Mouse (Mus musculus): ENCODE data around the gene 4933430I17Rik.
"Not testable (repeated sequence)": the region's sequence is repeated elsewhere in the genome, so short reads cannot be mapped to it uniquely, and the experiment has no call there.

4933430I17Rik gene

GRCm38 (mm10) chr4:62524651-62525488 is at the start of gene 4933430I17Rik, which contains the start of gene Pole3:
Gene 4933430I17Rik (plus strand): TSS chr4:62525369.
Gene Pole3 (minus strand): TSS chr4:62525068.
- DNase-seq (ENCODE audit: low read depth, low spot score) = peak; percentile 98

DNA sequence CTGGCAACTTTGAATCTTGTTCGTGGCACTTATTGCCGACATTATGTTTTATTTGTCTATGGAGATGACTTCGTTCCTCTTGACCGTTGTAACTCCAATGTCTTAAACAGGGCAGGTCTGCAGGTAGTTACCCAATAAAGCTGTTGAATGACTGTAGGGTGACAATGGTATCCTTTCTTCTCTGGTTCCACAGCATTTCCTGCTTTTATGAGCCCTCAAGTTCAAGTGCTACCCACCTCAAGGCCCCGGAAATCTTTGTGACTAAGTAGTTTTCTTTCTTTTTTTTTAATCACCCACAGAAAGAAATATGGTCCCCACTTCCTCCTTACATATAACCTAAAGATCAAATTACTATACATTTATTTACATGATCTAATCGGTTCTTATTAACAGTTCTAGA is 49.4 kb upstream of the 4933430I17Rik start:
- DNase-seq (ENCODE audit: low read depth, low spot score) = no peak

DNA sequence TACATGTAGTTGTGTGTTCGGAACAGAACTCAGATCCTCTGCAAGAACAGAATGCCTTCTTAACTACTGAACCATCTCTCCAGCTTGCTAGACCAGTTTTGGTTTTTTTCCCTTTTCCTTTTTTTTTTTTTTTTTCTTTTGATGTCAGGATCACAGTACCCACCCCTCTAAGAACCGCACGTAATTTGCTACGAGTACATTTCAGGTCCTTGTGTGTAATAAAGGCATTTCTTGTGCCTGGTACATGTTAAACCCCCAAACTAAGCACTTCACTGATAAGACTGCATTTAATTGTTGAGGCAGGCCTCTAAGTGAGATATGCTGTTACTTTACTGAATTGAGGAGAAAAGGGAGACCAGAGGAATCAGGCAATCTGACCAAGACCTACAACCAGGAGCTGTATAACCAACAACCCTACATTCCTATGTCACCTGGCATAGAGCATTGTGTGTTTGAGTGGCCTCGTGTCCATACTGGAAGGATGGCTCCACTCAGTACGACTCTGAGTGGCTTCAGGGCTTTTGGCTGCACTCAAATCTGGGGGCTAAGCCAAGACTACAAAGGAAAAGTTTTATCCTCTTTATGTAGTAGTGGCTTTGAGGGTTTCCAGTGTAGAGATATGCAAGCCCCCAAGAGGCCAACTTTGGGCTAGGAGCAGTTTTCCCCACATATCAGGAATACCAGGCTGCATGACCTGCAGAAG is 47.5 kb upstream of the 4933430I17Rik start:
- DNase-seq (ENCODE audit: low read depth, low spot score) = no peak

DNA sequence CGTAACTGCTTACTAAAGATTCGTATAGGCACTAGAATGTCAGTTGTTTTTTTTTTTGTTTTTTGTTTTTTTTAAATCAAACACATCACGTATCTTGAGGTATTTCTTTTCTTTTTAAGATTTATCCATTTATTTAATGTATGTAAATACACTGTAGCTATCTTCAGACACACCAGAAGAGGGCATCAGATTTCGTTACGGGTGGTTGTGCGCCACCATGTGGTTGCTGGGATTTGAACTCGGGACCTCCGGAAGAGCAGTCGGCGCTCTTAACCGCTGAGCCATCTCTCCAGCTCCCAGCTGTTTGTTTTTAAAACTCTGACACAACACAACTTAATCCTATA is 45.6 kb upstream of the 4933430I17Rik start:
- DNase-seq (ENCODE audit: low read depth, low spot score) = not testable (repeated sequence)

DNA sequence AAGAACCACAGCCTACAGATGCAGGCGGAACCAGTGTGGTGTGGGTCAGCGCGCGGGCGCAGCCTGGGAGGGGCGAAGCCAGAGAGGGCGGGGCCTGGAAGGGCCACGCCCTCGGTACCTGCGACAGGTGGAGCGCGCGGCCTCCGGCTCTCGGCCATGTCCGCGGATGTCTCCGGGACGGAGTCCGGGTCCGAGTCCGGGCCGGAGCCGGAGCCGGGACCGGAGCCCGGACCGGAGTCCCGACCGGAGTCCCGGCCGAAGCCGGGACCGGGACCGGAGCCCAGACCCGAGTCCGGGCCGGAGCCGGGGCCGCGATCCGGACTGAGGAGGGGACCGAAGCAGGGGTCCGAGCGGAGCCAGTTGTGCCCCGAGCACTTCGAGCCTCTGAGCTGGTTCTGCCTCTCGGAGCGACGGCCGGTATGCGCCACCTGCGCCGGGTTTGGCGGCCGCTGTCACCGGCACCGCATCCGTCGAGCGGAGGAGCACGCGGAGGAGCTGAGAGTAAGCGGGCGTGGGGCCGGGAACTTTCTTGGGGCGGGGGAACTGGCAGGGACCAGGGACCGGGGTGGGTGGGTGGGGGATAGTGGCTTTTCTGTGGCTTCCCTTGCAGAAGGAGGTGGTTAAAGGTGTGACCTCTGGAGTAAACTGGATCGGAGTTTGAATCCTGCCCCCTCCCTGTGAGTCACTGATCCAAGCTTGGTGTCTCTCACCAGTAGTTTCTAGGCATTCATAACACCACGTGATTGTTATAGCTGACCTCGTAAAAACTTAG is 45.0 kb upstream of the 4933430I17Rik start, which contains the start of gene Bspry:
Gene Bspry (plus strand): TSS at position 117 of the 772 bp plus-strand sequence.
- DNase-seq (ENCODE audit: low read depth, low spot score) = no peak

DNA sequence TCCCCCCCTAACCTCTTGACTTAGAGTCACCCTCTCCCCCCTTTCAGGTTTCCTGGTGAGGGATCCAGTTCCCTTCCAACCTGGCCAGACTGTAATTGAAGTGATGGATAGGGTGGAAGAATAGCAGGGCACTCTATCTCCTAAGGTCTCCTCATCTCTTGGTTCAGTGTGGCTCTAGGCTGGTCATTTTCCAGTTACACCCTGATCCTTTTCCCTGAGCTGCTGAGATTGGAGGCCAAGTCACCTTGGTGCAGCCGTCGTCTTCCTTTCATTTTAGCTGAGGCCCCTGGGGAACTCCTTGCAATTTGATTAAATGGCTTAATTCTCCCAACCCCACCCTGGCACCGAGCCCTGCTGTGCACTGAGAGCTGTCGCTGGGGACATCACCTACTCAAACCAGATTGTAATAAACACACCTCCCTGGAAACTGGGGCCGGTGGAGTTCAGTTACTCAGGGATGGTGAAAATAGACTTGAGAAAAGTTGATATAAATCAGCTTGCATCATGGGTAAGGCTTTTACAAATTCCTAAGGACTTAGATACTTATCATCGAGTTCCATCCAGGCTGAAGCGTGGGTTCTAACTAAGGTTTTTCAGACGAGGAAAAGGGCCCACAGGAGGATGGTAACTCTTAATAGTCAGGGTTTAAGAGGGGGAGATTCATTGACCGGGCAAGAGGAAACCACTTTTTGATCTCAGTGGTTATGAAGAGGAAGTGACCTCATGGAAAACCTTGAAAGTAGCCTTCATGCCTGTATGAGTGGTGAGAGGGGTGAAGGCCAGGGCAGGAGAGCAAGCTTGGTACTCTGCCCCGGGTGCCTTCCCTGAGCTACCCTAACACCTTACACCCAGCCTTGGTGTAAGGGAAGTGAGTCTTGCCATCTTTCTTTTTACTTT is 44.2 kb upstream of the 4933430I17Rik start:
- no peak for DNase-seq (ENCODE audit: low read depth, low spot score)

- DNase-seq (ENCODE audit: low read depth, low spot score) = no peak
Measured at GRCm38 (mm10) chr4:62484928-62485327, 40.2 kb upstream of the 4933430I17Rik start.

GRCm38 (mm10) chr4:62485450-62486161 is 39.6 kb upstream of the 4933430I17Rik start:
- no peak for DNase-seq (ENCODE audit: low read depth, low spot score)

- DNase-seq (ENCODE audit: low read depth, low spot score) = no peak
Measured at GRCm38 (mm10) chr4:62486162-62486696, 38.9 kb upstream of the 4933430I17Rik start.

- DNase-seq (ENCODE audit: low read depth, low spot score) = no peak
Measured at GRCm38 (mm10) chr4:62487172-62487571, 38.0 kb upstream of the 4933430I17Rik start.

GRCm38 (mm10) chr4:62487914-62488313 is 37.3 kb upstream of the 4933430I17Rik start:
- DNase-seq (ENCODE audit: low read depth, low spot score) = no peak

DNA sequence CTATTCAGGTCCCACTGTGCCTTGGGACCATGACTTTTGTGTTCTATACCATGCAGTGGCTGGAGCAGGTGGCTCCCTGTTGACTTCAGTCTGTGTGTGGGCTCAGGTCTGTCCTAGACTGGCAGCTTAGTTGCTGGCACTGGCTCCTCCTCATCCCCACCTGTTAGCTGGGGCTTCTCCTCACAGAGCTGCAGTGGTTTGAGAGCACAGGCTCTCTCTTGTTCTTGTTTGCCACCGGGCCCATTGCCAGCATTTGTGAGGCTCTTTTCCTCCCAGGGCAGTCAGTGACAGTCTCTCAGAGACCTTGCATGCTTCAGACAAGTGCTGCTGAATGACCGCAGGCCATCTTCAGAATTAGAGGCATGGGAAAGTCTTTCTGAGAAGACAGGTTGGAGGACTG is 32.5 kb upstream of the 4933430I17Rik start:
- DNase-seq (ENCODE audit: low read depth, low spot score) = no peak

GRCm38 (mm10) chr4:62494230-62494629 is 30.9 kb upstream of the 4933430I17Rik start:
- DNase-seq (ENCODE audit: low read depth, low spot score) = no peak

DNA sequence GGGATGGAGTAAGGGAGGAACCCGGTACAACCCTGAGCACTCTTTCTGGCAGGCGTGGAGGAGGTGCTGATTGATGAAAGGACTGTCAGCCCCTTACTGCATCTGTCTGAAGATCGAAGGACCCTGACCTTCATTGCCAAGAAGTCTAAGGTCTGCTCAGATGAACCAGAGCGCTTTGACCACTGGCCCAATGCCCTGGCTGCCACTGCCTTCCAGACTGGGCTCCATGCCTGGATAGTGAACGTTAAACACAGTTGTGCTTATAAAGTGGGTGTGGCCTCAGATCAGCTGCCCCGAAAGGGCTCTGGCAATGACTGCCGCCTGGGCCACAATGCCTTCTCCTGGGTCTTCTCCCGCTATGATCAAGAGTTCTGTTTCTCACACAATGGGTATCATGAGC is 29.2 kb upstream of the 4933430I17Rik start:
- no peak for DNase-seq (ENCODE audit: low read depth, low spot score)

GRCm38 (mm10) chr4:62496815-62497214 is 28.4 kb upstream of the 4933430I17Rik start:
- no peak for DNase-seq (ENCODE audit: low read depth, low spot score)

DNA sequence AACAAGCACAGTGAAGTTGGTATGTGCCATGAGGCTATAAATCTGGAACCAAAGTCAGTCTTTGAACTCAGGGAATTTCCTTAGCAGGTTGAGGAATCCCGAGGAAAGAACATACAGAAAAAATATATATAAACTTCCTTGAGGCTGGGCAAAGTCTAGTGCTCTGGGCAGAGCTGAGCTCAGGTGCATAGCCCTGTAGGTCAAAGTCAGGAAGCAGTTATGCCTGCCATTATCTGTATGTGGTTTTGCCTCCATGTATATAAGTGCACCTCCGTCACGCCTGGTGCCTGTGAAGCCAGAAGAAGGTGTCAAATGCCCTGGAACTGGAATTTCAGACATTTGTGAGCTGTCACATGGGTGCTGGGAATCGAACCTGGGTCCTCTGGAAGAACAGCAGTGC is 24.4 kb upstream of the 4933430I17Rik start:
- DNase-seq (ENCODE audit: low read depth, low spot score) = no peak

DNA sequence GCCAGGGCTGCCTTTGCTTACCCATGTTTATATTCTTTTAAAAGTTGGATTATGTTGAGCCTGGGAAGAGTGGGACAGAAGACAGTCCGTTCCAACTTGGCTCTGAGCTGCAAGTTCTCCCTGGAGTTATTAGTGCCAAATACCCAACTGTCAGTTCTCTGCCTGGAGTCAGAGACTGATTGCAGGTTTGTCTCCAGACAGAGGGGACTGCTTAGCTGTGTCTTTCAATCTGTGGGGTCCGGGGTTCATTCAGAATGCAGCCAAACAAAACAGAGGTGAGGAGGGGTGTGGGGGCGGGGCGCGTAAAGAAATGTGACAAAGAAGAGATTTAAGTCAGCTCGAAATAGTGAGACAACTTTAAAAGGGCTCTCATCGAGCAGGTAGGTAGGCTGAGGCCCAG is 23.6 kb upstream of the 4933430I17Rik start:
- DNase-seq (ENCODE audit: low read depth, low spot score) = no peak

- DNase-seq (ENCODE audit: low read depth, low spot score) = peak; percentile 95
Measured at GRCm38 (mm10) chr4:62501964-62502732, 23.0 kb upstream of the 4933430I17Rik start.

GRCm38 (mm10) chr4:62502969-62503368 is 22.2 kb upstream of the 4933430I17Rik start:
- DNase-seq (ENCODE audit: low read depth, low spot score) = no peak
